Mouse (Mus musculus) liver, postnatal 0 days (tissue): ENCODE measurements at regions not wholly inside any gene's neighbourhood (a gene's known extent, or its start where the extent isn't known, plus 50 kb on each side); places are given as distances from the start of the nearest gene placed in this dataset.

Experiments used
- ATAC-seq: fragments of 200-750 bp; cut with Nextera tagmentation; 2 replicates; pipeline ENCODE4 v1.8.0; 2017; ENCODE audit warnings: mild to moderate bottlenecking, moderate library complexity
- DNase-seq: peaks from one replicate; pipeline ENCODE4 v3.0.0-alpha.2; 2016
- H3K27ac ChIP-seq: fragments of 300-500 bp; sonication (generic); 2 replicates; pipeline ENCODE4 v1.5.1; 2014; ENCODE audit warnings: antibody characterized with exemption, moderate library complexity, mild to moderate bottlenecking, low read depth
- H3K27me3 ChIP-seq: fragments of 300-500 bp; sonication (generic); 2 replicates; pipeline ENCODE4 v1.6.1; 2014; ENCODE audit warnings: low read length, control low read depth, mixed read lengths; ENCODE audit not compliant: insufficient read depth
- H3K36me3 ChIP-seq: fragments of 300-500 bp; sonication (generic); replicated peaks from 2 replicates; pipeline ENCODE4 v1.6.1; 2014; ENCODE audit warnings: mild to moderate bottlenecking, control low read depth, low read length, moderate library complexity, mixed read lengths; ENCODE audit not compliant: insufficient read depth
- H3K4me1 ChIP-seq: fragments of 300-500 bp; sonication (generic); 2 replicates; pipeline ENCODE4 v1.6.1; 2014; ENCODE audit warnings: antibody characterized with exemption, mild to moderate bottlenecking, control low read depth; ENCODE audit not compliant: insufficient read depth
- H3K4me2 ChIP-seq: fragments of 300-500 bp; sonication (generic); 2 replicates; pipeline ENCODE4 v1.6.1; 2014; ENCODE audit warnings: low read depth, mild to moderate bottlenecking, low read length, moderate library complexity, mixed read lengths
- H3K4me3 ChIP-seq: fragments of 300-500 bp; sonication (generic); 2 replicates; pipeline ENCODE4 v1.5.1; 2014; ENCODE audit warnings: low read depth, low read length
- H3K9ac ChIP-seq: fragments of 300-500 bp; sonication (generic); replicated peaks from 2 replicates; pipeline ENCODE4 v1.6.1; 2014; ENCODE audit warnings: mild to moderate bottlenecking, moderate library complexity
- H3K9me3 ChIP-seq: fragments of 300-500 bp; sonication (generic); 2 replicates; pipeline ENCODE4 v1.6.1; 2016; ENCODE audit warnings: mild to moderate bottlenecking, control low read depth, low read length, mixed read lengths
- CTCF ChIP-seq: sonication (generic); IDR thresholded peaks from 2 replicates; pipeline ENCODE4 v1.5.1; 2016; ENCODE audit warnings: antibody characterized with exemption, low read depth
- EP300 ChIP-seq: IDR thresholded peaks from 2 replicates; pipeline ENCODE4 v1.6.1; 2016; ENCODE audit warnings: antibody characterized with exemption, low read depth, mild to moderate bottlenecking
- WGBS: fragments of 180-500 bp; shearing (Covaris S2); extraction: QIAGEN DNeasy Blood & Tissue Kit; methylation state at CpG from one replicate; pipeline ENCODE4 v1.1.7; 2014; ENCODE audit not compliant: insufficient replicate concordance; 5-methylcytosine and 5-hydroxymethylcytosine counted together

DNA sequence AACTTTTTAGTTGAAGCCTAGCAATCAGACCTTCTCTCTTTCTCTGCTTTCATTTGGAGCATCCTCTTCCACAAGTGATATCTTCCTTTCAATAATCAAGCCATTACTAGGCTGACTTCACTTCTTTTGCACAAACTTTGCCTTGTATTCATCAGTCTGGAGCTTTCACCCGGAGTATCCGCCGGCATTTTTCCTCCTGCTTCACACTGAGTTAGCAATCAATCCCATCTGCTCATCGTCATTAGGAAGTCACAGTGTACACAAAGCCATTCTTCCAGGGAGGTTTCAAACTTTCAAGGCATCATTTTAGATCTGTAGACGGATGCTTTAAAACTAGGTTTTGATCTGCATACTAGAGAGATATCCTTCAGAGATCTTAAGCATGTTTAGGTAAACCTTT lies 693.7 kb downstream of the Stpg2 start:
- H3K9me3 ChIP-seq: no peaks in the 10 kb centered on the region
- ATAC-seq: no peak
- no peak for TF ChIP-seq EP300
- TF ChIP-seq CTCF: no peak

DNA sequence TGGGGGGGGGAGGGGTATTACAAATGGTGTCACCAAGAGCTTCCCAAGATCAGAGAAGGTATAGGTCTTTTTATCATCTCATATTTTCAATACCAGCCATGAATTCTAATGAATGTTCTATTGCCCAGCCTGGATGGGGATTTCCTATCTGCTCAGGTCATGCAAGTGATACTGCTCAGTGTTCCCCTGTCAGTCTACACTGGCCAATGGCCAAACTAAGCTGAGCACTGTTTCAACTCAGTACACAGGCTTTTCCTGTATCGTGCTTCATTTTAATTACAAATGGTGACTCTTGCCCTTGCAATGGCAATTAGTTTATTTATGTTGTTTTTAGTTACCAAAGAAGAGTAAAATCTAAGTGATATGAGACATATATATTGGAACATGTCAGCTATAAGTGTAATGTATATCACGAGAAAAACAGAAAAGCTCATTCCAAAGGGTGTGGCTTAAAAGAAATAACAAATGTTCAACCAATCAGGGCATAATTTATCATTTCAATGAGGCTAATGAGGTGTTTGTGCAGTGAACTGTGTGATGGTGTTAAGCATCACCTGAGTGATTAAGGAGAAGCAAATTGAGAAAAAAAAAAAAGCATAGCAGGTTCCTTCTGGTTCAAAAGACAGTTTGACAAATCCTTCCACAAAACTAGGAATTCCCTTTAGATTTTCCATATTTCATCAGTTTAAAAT lies 708.3 kb downstream of the Stpg2 start:
- no peaks in the 10 kb centered on the region for H3K9me3 ChIP-seq
- H3K27me3 ChIP-seq: no peaks in the 10 kb centered on the region
- H3K36me3 ChIP-seq: no peaks in the 10 kb centered on the region
- no peak overlapping the region for H3K9ac ChIP-seq
- H3K27ac ChIP-seq: no peak overlapping the region
- TF ChIP-seq EP300: no peak
- TF ChIP-seq CTCF: no peak
- whole genome bisulfite sequencing: 66% methylated on average over 2 of the region's 2 CpGs
- H3K4me2 ChIP-seq: no peak overlapping the region
- no peak overlapping the region for H3K4me3 ChIP-seq
- DNase-seq (no peak), ATAC-seq (no peak)
- no peaks in the 10 kb centered on the region for H3K4me1 ChIP-seq

More for the DNA sequence above, 693.7 kb downstream of the Stpg2 start:
- Histone ChIP-seq H3K4me2 (no peak overlapping the region), H3K27me3 (no peaks in the 10 kb centered on the region), H3K4me1 (no peaks in the 10 kb centered on the region), H3K27ac (no peak overlapping the region), H3K36me3 (no peaks in the 10 kb centered on the region), H3K9ac (no peak overlapping the region), H3K4me3 (no peak overlapping the region)
- DNase-seq: no peak
- WGBS: 65% methylated on average over 5 of the region's 5 CpGs

DNA sequence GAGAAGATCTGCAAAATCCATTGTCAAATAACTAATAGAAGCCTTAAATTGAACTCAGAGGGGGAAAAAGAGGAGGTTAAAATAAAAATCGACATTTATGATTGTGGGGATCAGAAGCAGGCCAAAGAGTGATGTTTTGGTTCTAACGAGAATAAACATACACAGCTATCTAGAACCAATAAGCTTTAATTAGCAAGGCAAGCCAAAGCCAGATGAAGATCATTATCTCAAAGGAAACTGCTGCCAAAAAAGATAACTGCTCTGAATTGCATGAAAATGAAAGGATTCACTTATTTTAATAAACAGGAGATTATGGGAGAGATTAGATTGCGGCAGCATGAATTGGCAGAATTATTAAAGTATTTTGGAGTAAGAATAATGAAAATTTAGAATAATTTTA lies 716.8 kb downstream of the Stpg2 start:
- no peak overlapping the region for H3K4me2 ChIP-seq
- no peaks in the 10 kb centered on the region for H3K36me3 ChIP-seq
- H3K4me1 ChIP-seq: no peaks in the 10 kb centered on the region
- no peak for TF ChIP-seq EP300
- TF ChIP-seq CTCF: no peak
- H3K9me3 ChIP-seq: no peaks in the 10 kb centered on the region
- no peak for DNase-seq
- 65% methylated on average over 3 of the region's 3 CpGs for WGBS
- no peak overlapping the region for H3K4me3 ChIP-seq
- ATAC-seq: no peak
- H3K27ac ChIP-seq: no peak overlapping the region
- H3K27me3 ChIP-seq: no peaks in the 10 kb centered on the region
- no peak overlapping the region for H3K9ac ChIP-seq

DNA sequence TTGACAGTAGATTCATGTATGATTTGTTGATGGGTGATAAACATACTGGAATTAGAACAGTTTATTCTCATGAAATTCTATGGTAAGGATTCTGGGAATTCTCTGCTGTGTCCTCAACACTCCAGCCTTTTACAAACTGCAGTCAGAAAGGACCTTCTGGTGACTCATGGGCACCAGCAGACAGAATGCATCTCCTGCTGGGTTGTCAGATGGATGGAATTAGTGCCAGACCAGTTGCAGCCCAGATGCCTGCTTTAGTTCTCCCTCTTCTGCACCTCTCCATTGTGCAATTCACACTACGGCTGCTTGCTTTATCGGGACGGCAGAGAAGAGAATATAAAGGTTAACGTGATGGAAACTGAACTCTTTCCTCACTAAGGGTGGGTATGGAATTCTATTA lies 727.5 kb downstream of the Stpg2 start:
- no peaks in the 10 kb centered on the region for H3K9me3 ChIP-seq
- H3K27ac ChIP-seq: no peak overlapping the region
- DNase-seq (no peak), ATAC-seq (no peak)
- H3K9ac ChIP-seq: no peak overlapping the region
- no peak overlapping the region for H3K4me3 ChIP-seq
- no peak overlapping the region for H3K4me2 ChIP-seq
- H3K4me1 ChIP-seq: no peaks in the 10 kb centered on the region
- H3K27me3 ChIP-seq: no peaks in the 10 kb centered on the region
- 84% methylated on average over 4 of the region's 4 CpGs for WGBS
- H3K36me3 ChIP-seq: no peaks in the 10 kb centered on the region
- TF ChIP-seq EP300 (no peak), CTCF (no peak)

DNA sequence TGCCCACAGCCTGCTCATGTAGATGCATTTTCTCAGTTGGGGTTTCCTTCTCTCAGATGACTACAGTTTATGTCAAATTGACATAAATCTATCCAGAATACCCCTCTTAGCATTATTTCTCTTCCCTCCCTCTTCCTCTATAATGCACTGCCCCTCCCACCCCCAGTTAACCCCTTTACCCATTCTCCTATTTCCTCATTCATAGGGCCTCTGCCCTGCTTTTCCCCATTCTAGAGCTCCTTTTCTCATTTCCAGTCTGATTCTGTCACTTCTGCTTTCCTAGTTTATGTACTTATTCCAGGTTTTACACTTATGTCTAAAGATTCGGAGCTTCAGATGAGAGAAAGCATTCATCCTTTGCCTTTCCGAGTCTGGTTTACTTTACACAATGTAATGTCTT lies 740.7 kb downstream of the Stpg2 start:
- Histone ChIP-seq H3K4me2 (no peak overlapping the region), H3K9ac (no peak overlapping the region), H3K4me3 (no peak overlapping the region), H3K27ac (no peak overlapping the region), H3K36me3 (no peaks in the 10 kb centered on the region), H3K9me3 (peaks cover 2% of the 10 kb centered on the region; the same call in 1 of the 2 replicates), H3K27me3 (no peaks in the 10 kb centered on the region), H3K4me1 (no peaks in the 10 kb centered on the region)
- TF ChIP-seq EP300: no peak
- TF ChIP-seq CTCF: no peak
- 73% methylated on average over 2 of the region's 2 CpGs for WGBS
- no peak for ATAC-seq
- DNase-seq: no peak

DNA sequence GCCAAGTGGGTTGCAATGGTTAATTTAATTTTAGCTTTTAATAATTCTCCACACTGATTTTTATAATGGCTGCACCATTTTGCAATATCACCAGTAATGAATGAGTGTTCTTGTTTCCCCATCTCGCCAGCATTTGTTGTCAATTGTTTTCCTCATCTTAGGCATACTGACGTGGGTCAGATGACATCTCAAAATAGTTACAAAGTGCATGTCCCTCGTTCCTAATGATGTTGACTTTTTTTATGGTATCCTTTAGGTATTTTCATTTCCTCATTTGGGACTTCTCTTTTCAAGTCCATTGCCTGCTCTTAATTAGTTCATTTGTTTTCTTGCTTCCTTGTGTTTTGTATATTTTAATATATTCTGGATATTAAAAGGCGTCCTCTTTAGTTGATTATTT lies 741.8 kb downstream of the Stpg2 start:
- no peaks in the 10 kb centered on the region for H3K36me3 ChIP-seq
- no peak for DNase-seq
- no peaks in the 10 kb centered on the region for H3K27me3 ChIP-seq
- ATAC-seq: no peak
- no peak overlapping the region for H3K27ac ChIP-seq
- no peak overlapping the region for H3K4me3 ChIP-seq
- no peak for TF ChIP-seq CTCF
- H3K4me2 ChIP-seq: no peak overlapping the region
- no peaks in the 10 kb centered on the region for H3K4me1 ChIP-seq
- peaks cover 2% of the 10 kb centered on the region; the same call in 1 of the 2 replicates for H3K9me3 ChIP-seq
- 56% methylated on average over 4 of the region's 4 CpGs for WGBS
- no peak overlapping the region for H3K9ac ChIP-seq
